Mouse (Mus musculus): Measurements from ENCODE around the gene Smad3. TPM values are rescaled to one million over a fixed set of nuclear protein-coding genes. Genes with fewer than 3 reads are reported as not detected.

Smad3 gene
- total RNA-seq, 2 experiments from 2014 or later: 15.4 to 15.6 TPM

DNA sequence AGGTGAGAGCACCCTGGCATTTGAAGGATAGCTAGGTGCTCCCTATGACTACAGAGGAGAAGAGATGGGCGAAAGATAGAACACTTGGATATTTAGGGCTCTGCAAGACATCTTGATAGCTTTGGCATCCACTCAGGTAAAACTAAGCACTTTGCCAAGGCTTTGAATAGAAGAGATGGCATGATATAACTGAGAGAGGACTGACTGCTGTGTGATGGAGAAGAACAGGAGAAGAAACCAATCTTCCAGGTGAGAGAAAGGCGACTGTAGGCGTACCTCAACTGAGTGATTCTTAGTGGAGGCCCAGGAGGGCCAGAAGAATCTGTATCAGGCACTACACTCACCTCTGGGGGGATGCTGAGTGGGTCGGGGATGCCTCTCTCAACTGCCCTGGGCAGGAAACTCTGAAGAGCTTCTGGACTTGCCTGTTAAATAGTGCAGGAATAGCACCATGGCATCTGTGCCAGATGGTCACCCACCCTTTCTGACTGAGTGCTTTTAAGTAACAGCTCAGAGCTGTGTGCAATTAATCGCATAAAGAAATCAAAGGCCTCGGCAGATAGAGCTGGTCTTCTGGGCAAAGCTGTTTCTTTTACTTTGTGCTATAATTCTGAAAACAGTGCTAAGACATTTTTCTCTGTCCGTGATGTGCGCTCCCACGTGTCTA lies 132.6 kb downstream of the Smad3 start:
- intact Hi-C loops (cut with DNase I): no loop called here
- no peak for DNase-seq (ENCODE audit: extremely low spot score in 1 of 2, low spot score in 2 of 2)

DNA sequence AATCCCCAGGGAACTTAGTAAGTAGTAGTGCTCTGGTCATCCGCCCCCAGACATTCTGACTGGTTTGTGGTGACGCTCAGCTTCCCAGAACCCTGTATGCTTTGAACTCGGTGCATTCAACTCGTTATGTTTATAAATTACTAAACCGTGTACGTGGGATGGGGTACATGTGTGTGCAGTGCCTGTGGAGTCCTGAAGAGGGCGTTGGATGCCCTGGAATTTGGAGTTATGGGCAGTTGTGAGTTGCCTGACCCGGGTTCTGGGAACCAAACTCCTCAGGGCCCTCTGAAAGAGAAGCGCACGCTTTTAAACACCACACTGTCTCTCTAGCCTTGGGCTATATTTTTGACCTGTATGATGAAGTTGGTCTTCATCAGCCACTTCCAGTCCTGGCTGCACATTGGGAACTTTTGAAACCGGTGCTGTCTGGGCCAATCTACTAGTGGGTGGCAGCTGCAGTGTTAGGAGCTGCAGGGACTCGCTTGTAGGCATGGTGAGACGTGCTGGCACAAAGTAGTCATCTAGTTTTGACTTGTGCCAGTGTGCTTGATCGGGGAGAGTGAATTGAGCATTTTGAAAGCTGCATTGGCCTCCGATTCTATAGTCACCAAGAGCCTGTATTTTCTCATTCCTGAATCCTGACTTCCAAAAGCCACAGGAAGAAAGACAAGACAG lies 133.8 kb downstream of the Smad3 start:
- intact Hi-C loops (cut with DNase I): no loop called here
- DNase-seq (ENCODE audit: extremely low spot score in 1 of 2, low spot score in 2 of 2): no peak

DNA sequence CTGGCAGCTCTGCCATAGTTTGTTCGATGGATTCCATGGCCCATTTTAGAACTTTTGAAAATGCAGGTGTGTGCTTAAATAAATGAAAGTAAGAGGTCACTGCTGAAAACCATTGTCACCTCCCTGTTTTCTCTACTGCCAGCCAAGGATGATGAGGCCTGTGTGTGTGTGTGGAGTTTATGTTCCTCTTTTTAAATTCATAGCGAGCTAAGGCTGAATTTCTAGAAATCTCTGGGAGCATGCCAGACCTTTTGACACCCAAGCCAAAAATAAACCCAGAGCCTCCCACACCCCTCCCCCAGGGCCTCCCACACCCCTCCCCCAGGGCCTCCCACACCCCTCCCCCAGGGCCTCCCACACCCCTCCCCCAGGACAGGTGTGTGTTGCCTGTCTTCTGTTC lies 139.8 kb downstream of the Smad3 start:
- DNase-seq (ENCODE audit: extremely low spot score in 1 of 2, low spot score in 2 of 2): no peak
- intact Hi-C loops (cut with DNase I): loop anchor here (10.0 kb wide), 1 partner anchor 483 kb away; no protein-coding TSS in a partner anchor

DNA sequence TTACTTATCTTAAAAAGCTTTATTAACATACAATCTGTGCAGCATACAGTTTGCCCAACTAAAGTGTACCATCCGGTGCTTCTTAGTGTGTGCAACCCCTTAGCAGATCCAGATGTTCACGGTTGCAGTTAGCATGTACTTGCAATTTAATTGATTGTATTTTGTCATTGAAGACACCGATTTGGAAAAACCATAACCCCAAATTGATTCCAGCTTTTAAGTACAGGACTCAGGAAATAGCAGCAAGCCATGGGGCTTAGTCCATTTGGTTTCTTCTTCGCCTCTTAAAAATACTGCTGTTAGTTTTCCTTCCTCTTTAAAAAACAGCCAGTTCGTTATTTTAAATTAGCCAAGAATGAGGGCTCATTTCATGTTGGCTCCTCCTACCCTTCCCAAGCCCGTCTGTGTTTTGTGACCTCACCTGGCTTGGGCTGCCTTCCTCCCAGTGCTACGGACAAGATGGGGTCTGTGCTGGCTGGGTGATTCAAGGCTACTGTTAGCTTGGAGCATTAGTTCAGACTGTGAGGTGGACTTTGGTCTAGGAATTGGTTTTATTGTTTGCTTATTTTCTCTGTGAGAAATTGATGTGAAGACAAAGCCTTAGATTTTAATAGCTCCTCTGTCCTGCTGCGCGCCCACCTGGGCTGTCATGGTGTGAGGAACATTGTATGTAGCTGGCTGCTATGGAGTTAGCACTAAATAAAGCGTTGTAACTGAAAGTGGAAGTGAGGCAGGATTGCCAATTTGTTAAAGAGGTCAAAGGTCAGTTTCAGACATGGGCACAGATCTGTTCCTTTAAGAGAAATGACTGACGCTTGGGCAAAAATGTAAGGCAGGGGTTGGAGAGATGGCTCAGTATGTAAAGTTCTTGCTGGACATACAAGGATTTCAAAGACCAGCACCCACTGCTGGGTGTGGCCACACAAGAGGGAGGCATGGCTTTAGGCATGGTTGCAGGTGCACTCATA lies 143.5 kb downstream of the Smad3 start:
- DNase-seq (ENCODE audit: extremely low spot score in 1 of 2, low spot score in 2 of 2): no peak
- intact Hi-C loops (cut with DNase I): loop anchor here (10.0 kb wide), 1 partner anchor 480 kb away; no protein-coding TSS in a partner anchor

DNA sequence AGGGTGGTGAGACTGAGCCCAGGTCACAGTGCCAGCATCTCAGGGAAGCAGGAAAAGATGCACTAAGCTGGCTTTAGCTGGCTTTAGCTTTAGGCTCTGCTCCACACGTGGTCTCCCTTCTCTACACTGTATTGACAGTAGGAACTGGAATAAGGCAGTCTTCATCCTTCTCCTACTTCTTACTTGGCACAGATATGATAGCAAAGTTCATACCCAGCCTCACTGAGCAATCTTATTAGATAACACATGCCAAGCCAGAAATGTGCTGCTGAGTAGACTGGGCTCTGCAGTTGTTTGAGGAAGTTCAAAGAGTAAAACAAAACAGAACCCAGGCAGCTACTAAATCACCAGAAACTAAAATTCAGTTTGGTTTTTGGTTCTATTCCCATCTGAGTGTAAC lies 144.2 kb downstream of the Smad3 start:
- intact Hi-C loops (cut with DNase I): loop anchor here (10.0 kb wide), 1 partner anchor 479 kb away; no protein-coding TSS in a partner anchor
- DNase-seq (ENCODE audit: extremely low spot score in 1 of 2, low spot score in 2 of 2): no peak

DNA sequence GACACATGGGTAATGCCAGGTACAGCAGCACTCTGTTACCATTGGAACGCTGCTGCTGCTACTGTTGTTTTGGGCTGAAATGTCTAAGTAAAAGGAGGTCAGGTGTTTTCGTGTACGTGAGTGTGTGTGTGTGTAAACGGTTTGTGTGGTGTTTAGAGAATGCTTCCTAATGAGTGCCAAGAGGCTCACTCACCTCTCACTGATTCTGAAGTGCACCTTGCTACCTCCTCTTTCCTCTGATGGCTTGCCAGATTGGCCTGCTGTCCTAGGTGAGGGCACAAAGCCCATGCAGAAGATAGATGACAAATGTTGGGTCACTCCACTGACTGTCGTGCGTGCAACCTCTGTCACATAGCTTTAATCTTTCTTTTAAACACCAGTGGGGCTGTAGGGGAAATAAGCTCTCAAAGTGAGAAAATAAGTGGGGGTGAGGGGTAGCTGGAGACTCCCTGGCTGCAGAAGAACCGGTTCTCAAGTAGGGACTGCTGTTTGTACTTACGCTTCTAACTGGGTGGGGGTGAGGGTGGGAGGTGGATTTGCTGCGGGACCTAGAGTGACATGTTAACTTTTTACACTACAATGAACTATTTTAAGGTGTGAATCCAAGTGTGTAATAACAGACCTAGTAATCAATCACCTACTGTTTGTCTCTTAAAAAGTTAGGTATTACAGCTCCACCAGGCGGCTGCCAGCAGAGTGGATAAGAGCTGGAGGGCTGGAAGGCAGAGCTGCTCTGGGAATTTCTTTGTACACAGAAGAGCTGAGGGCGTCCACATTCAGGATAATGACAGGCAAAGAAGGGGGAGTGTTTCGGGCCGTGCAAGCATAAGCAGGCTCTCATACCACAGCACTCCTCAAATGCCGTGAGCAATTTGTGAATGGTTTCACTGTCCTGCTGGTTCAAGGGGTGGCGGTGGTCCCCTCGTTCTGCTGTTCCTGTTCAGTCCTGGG lies 145.0 kb downstream of the Smad3 start:
- intact Hi-C loops (cut with DNase I): loop anchor here (10.0 kb wide), 1 partner anchor 478 kb away; no protein-coding TSS in a partner anchor
- DNase-seq (ENCODE audit: extremely low spot score in 1 of 2, low spot score in 2 of 2): no peak

DNA sequence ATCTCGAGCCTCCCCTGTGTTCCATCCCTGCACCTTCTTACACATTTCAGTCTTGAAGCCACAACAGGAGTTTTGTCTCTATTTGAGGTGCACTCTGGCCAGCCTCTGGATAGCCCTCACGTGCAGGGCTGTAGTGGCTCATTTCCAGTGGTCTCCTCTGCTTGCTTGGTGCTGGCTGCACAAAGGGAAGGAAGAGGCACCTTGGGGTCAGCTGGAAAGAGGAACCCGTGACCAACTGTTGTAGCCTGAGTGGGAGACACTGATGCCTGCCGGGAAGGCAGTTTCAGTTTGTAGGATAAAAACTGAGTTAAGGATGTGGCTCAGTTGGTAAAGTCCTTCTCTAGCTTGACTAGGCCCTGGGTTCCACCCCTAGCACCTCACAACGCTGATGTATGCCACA lies 145.8 kb downstream of the Smad3 start:
- peak in 1 of 2 experiments; percentile 34 for DNase-seq (ENCODE audit: extremely low spot score in 1 of 2, low spot score in 2 of 2)
- intact Hi-C loops (cut with DNase I): loop anchor here (10.0 kb wide), 1 partner anchor 477 kb away; no protein-coding TSS in a partner anchor

DNA sequence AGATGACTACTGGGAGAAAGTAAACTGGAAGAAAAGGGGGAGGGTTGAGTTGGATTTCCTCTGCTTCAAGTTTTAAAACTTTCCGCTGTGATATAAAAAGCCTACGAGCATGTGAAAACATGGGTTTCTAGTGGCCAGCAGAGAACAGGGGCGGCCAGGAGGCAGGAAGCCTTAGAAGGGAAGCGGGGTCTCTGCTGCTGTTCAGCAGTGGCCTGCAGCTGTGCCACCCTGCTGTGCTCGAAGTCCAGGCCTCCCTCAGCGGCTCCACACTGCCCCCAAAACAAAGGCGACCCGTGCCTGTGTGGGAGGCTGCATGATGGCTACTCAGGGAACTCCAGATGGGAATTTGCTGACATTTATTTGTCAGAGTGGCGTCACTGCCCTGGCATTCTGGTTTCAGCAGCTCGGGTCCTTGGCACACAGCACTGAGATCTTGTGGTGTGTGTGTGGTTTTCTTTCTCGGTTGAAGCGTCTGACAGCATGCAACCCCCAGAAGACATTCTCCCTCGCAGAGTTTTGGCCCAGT lies 146.9 kb downstream of the Smad3 start:
- intact Hi-C loops (cut with DNase I): loop anchor here (10.0 kb wide), 1 partner anchor 476 kb away; no protein-coding TSS in a partner anchor
- DNase-seq (ENCODE audit: extremely low spot score in 1 of 2, low spot score in 2 of 2): peak in 1 of 2 experiments; percentile 68

DNA sequence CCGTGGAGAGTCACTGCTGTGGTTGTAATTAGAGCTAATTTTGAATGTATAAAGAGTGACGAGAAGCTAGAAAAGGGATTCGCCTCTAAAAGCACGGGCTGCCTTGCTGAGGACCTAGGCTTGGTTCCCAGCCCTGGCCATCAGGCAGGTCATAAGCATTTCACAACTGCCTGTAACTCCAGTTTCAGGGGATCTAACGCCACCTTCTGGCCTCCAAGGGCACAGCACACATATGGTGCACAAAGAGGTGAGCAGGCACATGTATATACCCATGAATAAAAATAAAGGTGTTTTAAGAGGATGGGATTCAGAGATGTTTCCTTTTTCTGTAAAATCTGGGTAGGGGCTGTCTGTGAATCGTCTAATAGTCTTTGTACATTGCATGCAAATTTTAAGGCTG lies 147.6 kb downstream of the Smad3 start:
- intact Hi-C loops (cut with DNase I): loop anchor here (10.0 kb wide), 1 partner anchor 475 kb away; no protein-coding TSS in a partner anchor
- no peak for DNase-seq (ENCODE audit: extremely low spot score in 1 of 2, low spot score in 2 of 2)

DNA sequence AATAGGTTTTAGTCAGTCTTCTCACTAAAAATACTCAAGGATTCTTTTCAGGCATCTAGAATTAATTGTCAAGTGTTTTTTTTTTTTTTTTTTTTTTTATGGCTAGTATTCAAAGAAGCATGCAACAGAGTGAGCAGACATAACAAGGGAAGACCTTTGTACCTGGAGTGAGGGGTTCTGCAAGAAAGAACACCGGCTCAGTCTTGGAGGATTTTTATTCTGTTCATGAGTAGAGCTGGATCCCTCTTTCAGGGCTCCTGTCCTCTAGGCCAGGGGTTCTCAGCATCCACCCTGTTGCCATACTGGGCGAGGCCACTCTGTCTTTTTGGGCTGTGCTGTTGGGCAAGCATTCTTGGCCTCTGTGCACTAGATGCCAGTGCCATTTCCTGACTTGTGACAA lies 148.0 kb downstream of the Smad3 start:
- intact Hi-C loops (cut with DNase I): loop anchor here (10.0 kb wide), 1 partner anchor 475 kb away; no protein-coding TSS in a partner anchor

DNA sequence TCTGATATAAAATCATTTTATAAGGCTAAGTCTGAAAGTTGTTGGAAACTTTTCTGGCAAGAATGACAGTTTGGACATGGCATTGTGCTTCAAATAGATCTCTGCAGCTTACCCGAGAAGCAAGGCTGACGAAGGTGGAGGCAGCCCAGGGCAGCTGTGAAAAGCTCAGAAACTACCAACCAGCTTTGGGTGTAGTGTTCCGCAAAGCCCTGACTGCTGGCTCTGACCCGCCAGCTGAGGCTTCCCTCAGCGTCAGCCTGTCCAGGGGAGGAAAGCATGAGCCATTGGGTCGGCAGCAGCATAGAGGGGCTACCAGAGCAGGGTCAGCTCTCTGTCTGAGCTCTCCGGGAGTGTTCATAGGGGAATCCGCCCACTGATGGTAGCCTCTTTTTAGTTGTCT lies 148.5 kb downstream of the Smad3 start:
- intact Hi-C loops (cut with DNase I): no loop called here
- DNase-seq (ENCODE audit: extremely low spot score in 1 of 2, low spot score in 2 of 2): no peak

More for the DNA sequence above, 148.0 kb downstream of the Smad3 start:
- no peak for DNase-seq (ENCODE audit: extremely low spot score in 1 of 2, low spot score in 2 of 2)

DNA sequence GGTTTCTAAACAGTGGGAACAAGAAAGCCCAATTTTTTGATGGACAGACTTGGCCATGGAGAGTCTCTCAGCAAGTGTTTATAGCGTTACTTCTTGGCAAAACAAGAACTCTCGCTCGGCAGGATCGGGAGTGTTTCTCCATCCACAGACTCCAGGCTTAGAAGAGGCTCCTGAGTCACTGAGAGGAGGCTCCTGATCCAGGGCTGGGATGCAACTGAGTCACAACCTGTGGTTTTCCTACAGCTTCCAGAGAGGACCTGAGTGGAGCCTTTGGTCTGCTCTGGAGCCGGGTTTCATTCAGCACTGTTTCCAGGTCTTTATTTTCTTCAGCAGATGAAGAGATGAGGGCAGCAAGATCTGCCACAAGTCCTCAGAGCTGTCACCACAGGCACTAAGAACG lies 149.8 kb downstream of the Smad3 start:
- no peak for DNase-seq (ENCODE audit: extremely low spot score in 1 of 2, low spot score in 2 of 2)
- intact Hi-C loops (cut with DNase I): no loop called here

DNA sequence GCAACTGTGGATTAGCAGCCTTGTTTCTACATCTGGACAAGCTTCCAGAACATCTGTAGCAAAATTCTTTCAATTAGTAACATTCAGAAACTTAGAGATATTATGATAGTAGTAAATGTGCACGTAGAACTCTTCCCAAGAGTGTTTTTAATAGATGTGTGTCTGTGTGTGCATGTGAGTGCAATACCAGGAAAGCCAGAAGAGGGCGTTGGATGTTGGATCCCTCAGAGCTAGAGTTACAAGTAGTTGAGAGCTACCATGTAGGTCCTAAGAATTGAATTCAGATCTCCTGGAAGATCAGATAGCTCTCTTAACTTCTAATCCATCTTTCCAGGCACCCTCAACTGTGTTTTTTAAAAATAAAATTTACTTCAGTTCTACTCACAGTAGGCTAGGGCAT lies 151.2 kb downstream of the Smad3 start:
- intact Hi-C loops (cut with DNase I): no loop called here
- no peak for DNase-seq (ENCODE audit: extremely low spot score in 1 of 2, low spot score in 2 of 2)

DNA sequence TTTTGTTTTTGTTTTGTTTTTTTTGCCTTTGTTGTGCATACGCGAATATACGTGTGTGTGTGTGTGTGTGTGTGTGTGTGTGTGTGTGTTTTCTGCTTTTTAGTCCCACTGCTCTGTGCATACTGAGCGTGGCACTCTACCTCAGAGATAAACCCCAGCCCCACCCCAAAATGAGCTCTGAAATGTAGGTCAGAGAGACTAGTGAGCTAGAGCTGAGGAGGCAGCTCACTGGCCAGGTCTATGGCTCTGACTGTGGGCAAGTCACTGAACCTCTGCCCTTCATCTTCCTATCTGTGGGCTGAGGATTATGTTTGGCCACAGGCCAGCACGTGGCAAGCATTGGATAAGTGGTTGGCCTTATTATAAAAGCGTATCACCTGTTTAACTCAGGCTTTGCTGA lies 153.9 kb downstream of the Smad3 start:
- intact Hi-C loops (cut with DNase I): no loop called here
- DNase-seq (ENCODE audit: extremely low spot score in 1 of 2, low spot score in 2 of 2): peak in 1 of 2 experiments; percentile 31

DNA sequence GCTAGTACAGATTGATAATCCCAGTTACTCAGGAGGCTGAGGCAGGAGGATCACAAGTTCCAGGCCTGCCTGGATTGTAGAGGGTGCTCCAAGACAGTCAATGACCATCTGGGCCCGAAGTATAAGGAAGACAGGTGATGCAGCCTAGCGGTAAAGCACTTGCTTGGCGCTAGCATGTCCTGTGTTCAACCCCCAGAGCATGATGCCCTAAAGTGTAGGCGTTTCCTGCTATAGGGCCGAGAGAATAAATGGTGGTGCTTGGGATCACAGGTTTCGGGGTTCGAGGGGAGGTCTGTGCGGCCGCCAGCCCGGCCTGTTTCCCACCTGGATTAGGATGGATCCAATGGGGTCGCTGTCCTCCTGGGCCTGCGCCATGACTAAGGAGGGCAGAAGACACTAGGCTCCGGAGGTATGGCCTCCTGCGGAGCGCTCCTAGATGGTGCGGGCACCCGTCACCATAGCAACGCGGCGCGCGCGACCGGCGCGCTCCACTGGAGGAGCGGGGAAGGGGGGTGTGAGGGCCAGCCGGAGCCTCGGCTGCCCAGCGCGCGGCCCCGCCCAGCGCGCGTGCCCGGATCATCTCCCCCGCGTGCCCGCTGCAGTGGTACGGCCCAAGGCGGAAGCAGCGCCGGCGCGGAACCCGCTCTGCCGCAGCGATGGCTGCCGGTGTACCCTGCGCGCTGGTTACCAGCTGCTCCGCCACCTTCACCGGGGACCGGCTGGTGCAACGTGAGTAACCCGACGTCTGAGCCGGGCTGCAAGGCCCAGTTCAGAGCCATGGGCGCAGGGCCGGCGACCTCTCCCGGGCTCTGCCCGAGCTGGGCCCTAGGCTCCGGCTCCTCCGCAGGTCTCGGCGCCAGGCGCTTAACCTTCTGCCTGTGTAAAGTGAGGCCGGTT lies 155.5 kb downstream of the Smad3 start, which contains the start of the genes Iqch and Aagab:
Gene Iqch, minus strand, starts transcription at position 451 of the 897 bp plus-strand sequence.
Gene Aagab, plus strand, starts transcription at position 618 of the 897 bp plus-strand sequence.
- peak; percentile 93 to 97 for DNase-seq (ENCODE audit: extremely low spot score in 1 of 2, low spot score in 2 of 2)
- intact Hi-C loops (cut with DNase I): no loop called here
